Mouse (Mus musculus) midbrain, embryonic 14.5 days (tissue): ENCODE measurements around the gene Lrrc72. TPM values are rescaled to one million over a fixed set of nuclear protein-coding genes. Genes with fewer than 3 reads are reported as not detected.
A peak's percentile ranks its signal among the peaks of the same experiment; 100 is the strongest.
"Not testable (repeated sequence)": the region's sequence is repeated elsewhere in the genome, so short reads cannot be mapped to it uniquely, and the experiment has no call there.

Source experiments
- ATAC-seq: fragments of 200-750 bp; cut with Nextera tagmentation; 2 replicates; pipeline ENCODE4 v1.8.0; 2017; ENCODE audit warnings: moderate number of reproducible peaks, moderate library complexity; ENCODE audit not compliant: low FRiP score, low TSS enrichment
- DNase-seq: peaks from one replicate; pipeline ENCODE4 v3.0.0-alpha.2; 2015
- H3K27ac ChIP-seq: fragments of 300-500 bp; sonication (generic); replicated peaks from 2 replicates; pipeline ENCODE4 v1.5.1; 2014; ENCODE audit warnings: mild to moderate bottlenecking, low read depth, low read length, moderate library complexity
- H3K27me3 ChIP-seq: fragments of 300-500 bp; sonication (generic); 2 replicates; pipeline ENCODE4 v1.6.1; 2014; ENCODE audit warnings: low read length, control low read depth, mixed read lengths; ENCODE audit not compliant: control insufficient read depth, insufficient read depth
- H3K36me3 ChIP-seq: fragments of 300-500 bp; sonication (generic); 2 replicates; pipeline ENCODE4 v1.6.1; 2014; ENCODE audit warnings: low read length, control low read depth; ENCODE audit not compliant: control insufficient read depth, insufficient read depth
- H3K4me1 ChIP-seq: fragments of 300-500 bp; sonication (generic); 2 replicates; pipeline ENCODE4 v1.6.1; 2014; ENCODE audit warnings: mild to moderate bottlenecking, antibody characterized with exemption, low read length, control low read depth; ENCODE audit not compliant: control insufficient read depth, insufficient read depth
- H3K4me2 ChIP-seq: fragments of 300-500 bp; sonication (generic); 2 replicates; pipeline ENCODE4 v1.6.1; 2014; ENCODE audit warnings: mild to moderate bottlenecking, low read length, moderate library complexity
- H3K4me3 ChIP-seq: fragments of 300-500 bp; sonication (generic); replicated peaks from 2 replicates; pipeline ENCODE4 v1.5.1; 2014; ENCODE audit warnings: low read depth, low read length
- H3K9ac ChIP-seq: fragments of 300-500 bp; sonication (generic); replicated peaks from 2 replicates; pipeline ENCODE4 v1.6.1; 2014; ENCODE audit warnings: mild to moderate bottlenecking, low read length, moderate library complexity
- H3K9me3 ChIP-seq: fragments of 300-500 bp; sonication (generic); 2 replicates; pipeline ENCODE4 v1.6.1; 2016; ENCODE audit warnings: low read length, control low read depth, mixed read lengths; ENCODE audit not compliant: control insufficient read depth
- WGBS: fragments of 180-500 bp; shearing (Covaris S2); extraction: QIAGEN DNeasy Blood & Tissue Kit; methylation state at CpG from one replicate; pipeline ENCODE4 v1.1.7; 2014; 5-methylcytosine and 5-hydroxymethylcytosine counted together
- polyA plus RNA-seq: library from polyadenylated mRNA; unstranded; fragments of >200 nt; fragmentation: Nextera tagmentation; extraction: Ambion mirVana; gene quantifications from 2 replicates; pipeline ENCODE4 v1.2.1, GENCODE M21; 2014

Lrrc72 gene
- polyA plus RNA-seq, 1 experiment from 2014 or later, result not detected

DNA sequence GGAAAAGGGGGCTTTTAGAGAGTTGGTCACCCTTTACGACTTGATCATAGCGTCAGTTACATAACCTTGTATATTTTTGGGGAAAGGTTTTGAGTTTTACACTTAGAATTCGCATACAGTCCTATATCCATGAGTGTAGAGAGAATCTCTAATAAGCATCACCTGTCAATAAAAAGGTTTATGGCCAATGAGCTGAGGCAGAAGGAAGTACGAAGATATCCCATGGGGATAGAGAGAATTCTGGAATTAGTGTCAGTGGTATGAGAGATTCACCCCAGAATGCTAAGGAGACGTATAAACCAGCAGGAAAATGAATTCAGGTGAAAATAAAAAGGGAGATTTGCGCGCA is 45.4 kb downstream of the Lrrc72 start:
- peaks cover 15% of the 10 kb centered on the region for H3K4me1 ChIP-seq
- 50% methylated on average over 7 of the region's 7 CpGs for WGBS
- H3K27ac ChIP-seq, result peak overlapping the region; percentile 53
- no peaks in the 10 kb centered on the region for H3K36me3 ChIP-seq
- peak; percentile 49 for DNase-seq
- no peak overlapping the region for H3K9ac ChIP-seq
- ATAC-seq, result peak; percentile 59
- H3K27me3 ChIP-seq, result no peaks in the 10 kb centered on the region
- H3K4me2 ChIP-seq, result peak overlapping the region; percentile 47
- no peaks in the 10 kb centered on the region for H3K9me3 ChIP-seq
- H3K4me3 ChIP-seq, result peak overlapping the region; percentile 14; the same call in 1 of the 2 replicates

DNA sequence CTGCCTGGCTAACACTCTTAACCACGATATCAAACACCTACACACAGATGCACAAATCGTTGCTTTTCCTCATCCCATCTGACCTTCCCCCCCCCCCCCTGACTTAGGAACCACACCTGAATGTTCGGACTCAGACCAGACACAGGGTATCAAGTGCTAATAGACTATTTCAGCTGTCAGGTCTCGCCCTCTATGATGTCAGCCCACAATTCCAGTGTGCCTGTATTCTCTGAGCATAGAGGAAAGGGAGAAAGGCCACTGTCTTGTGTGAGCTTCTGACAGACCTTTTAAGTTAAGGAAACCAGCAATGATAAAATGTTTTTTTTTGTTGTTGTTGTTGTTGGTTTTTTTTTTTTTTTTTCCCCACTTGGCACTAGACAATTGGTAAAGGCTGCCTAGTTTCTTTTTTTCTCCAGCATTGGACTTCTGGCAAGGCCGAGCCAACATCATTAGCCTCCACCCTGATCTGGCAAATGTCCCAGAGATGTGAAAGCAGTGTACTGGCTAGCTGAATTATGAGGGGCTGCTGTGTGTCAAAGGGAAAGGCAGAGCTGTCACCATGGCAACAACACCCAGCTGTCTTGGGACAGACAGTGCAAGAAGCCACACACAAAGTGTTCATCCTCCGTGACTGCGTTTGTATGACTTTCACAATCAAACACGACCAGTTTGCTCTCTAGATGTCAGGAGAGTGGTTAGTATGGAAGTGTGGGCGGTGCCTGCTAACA is 46.0 kb downstream of the Lrrc72 start:
- Histone ChIP-seq H3K4me2 (peak overlapping the region; percentile 47), H3K27ac (peak overlapping the region; percentile 53), H3K9me3 (no peaks in the 10 kb centered on the region), H3K36me3 (no peaks in the 10 kb centered on the region), H3K27me3 (no peaks in the 10 kb centered on the region), H3K4me1 (peaks cover 15% of the 10 kb centered on the region), H3K9ac (no peak overlapping the region), H3K4me3 (peak overlapping the region; percentile 14; the same call in 1 of the 2 replicates)
- ATAC-seq (peak; percentile 94), DNase-seq (peak; percentile 88)
- WGBS, result 35% methylated on average over 9 of the region's 9 CpGs

DNA sequence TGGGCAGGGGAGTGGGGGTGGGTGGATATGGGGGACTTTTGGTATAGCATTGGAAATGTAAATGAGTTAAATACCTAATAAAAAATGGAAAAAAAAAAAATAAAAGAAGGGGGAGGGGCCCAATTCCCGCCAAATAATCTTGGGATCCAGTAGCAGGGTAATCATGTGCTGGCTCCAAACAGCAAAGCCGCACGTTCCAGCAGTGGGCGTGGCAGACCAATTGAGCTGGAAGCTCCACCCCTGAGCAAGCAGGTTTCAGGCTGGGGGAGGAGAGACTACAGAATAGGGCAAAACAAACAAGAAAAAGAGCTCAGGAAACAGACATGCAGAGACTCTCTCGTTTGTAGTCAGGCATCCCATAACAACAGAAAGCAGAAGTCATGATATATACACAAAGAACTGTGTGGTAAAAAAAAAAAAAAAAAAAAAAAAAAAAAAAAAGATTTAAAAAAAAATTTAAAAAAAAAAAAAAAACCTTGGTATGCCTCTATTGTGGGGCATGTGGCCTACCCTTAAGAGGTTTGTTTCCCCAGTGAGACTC is 47.5 kb downstream of the Lrrc72 start:
- not testable (repeated sequence) for H3K4me2 ChIP-seq, H3K4me3 ChIP-seq, ATAC-seq, H3K36me3 ChIP-seq, H3K9me3 ChIP-seq, H3K27me3 ChIP-seq, H3K9ac ChIP-seq, H3K27ac ChIP-seq, DNase-seq
- 43% methylated on average over 5 of the region's 5 CpGs for WGBS
- H3K4me1 ChIP-seq, result peaks cover 15% of the 10 kb centered on the region

DNA sequence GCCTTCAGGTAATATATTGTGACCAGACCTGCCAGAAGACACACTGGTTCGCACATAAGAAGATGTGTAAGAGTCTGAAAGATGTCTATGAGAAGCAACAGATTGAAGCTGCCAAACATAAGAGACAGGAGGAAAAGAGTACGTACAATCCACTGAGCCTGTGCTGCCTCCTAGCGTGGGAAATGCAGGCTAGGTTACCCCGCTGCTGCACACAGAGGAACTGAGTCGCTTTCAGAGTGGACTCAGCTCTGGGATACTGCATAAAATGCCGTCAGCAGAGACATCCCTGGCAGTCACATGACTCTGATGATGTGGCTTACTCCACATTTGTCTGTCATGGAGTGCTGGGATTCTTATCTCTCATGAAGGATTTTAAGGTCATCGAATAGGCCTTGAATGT is 58.2 kb downstream of the Lrrc72 start:
- 95% methylated on average over 7 of the region's 7 CpGs for WGBS
- no peak for DNase-seq
- H3K4me3 ChIP-seq, result no peak overlapping the region

DNA sequence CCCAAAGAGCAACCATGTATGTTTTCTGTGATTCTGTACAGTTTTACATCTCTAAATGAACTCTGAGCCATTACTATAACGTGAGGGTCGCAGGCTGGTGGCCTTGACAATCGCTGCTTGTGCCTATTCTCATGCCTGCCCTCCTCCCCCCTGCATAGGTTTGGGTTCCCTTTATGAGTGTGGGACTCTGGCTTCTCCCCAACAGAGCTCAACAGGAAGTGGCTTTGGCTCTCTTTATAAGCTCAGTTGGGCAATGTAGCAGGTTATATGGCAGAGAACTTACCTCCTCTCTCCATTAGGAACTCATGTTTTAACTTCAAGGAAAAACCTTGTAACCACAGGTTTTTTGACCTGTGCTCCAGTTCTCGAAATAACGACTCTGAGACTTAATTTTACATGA is 62.9 kb downstream of the Lrrc72 start:
- Histone ChIP-seq H3K4me3 (no peak overlapping the region), H3K9ac (no peak overlapping the region), H3K4me1 (no peaks in the 10 kb centered on the region), H3K9me3 (no peaks in the 10 kb centered on the region), H3K27ac (no peak overlapping the region), H3K36me3 (peaks cover 80% of the 10 kb centered on the region), H3K27me3 (no peaks in the 10 kb centered on the region), H3K4me2 (no peak overlapping the region)
- ATAC-seq, result no peak
- 91% methylated on average over 5 of the region's 5 CpGs for WGBS
- DNase-seq, result no peak

More for the DNA sequence above, 58.2 kb downstream of the Lrrc72 start:
- no peak for ATAC-seq
- Histone ChIP-seq H3K27ac (no peak overlapping the region), H3K9me3 (peaks cover 22% of the 10 kb centered on the region), H3K36me3 (peaks cover 75% of the 10 kb centered on the region), H3K9ac (no peak overlapping the region), H3K27me3 (no peaks in the 10 kb centered on the region), H3K4me1 (no peaks in the 10 kb centered on the region), H3K4me2 (no peak overlapping the region)

DNA sequence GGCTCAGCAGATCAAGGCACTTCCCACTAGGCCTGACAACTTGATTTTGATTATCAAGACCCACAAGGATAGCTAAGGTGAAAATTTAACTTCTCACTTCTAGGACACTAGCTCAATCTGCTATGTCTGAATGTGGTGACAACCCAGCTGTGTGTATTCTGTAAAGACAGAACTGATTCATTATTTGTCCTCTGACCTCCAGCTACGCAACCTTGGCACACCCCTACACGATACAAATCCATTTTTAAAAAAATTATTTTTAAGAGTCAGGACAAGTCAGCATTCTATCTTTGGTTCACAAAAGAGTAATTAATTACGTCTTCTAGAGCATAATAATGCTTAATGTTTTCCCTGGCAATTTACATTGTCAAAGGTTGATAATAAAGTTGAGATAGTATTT is 63.6 kb downstream of the Lrrc72 start:
- no peak for ATAC-seq
- peaks cover 77% of the 10 kb centered on the region for H3K36me3 ChIP-seq
- 97% methylated on average over 3 of the region's 3 CpGs for WGBS

DNA sequence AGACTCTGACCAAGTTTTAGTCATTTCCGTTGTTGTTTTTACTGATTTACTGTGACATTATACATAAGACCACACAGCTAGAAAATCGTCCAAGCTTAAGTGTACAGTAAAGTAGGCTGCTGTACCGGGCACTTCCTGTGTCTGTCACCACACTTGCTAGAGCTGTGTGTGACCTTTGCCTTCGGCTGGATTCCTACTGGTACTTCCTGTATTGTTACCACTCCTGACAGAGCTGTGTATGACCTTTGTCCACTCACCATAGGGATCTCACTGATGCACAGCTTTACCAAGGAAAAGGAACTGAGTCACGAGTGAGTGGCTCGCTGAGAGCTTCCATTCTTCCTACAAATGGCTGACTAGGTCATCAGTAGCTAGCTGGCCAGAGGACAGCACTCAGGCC is 66.1 kb downstream of the Lrrc72 start:
- Histone ChIP-seq H3K4me2 (no peak overlapping the region), H3K4me3 (no peak overlapping the region), H3K36me3 (peaks cover 81% of the 10 kb centered on the region), H3K9me3 (no peaks in the 10 kb centered on the region), H3K27me3 (no peaks in the 10 kb centered on the region), H3K27ac (no peak overlapping the region), H3K4me1 (no peaks in the 10 kb centered on the region), H3K9ac (no peak overlapping the region)
- 85% methylated on average over 6 of the region's 6 CpGs for WGBS
- DNase-seq, result no peak
- no peak for ATAC-seq

More for the DNA sequence above, 63.6 kb downstream of the Lrrc72 start:
- H3K4me1 ChIP-seq, result no peaks in the 10 kb centered on the region
- H3K27me3 ChIP-seq, result no peaks in the 10 kb centered on the region
- no peak overlapping the region for H3K9ac ChIP-seq
- no peak for DNase-seq
- no peak overlapping the region for H3K4me3 ChIP-seq
- no peaks in the 10 kb centered on the region for H3K9me3 ChIP-seq
- H3K4me2 ChIP-seq, result no peak overlapping the region
- H3K27ac ChIP-seq, result no peak overlapping the region

DNA sequence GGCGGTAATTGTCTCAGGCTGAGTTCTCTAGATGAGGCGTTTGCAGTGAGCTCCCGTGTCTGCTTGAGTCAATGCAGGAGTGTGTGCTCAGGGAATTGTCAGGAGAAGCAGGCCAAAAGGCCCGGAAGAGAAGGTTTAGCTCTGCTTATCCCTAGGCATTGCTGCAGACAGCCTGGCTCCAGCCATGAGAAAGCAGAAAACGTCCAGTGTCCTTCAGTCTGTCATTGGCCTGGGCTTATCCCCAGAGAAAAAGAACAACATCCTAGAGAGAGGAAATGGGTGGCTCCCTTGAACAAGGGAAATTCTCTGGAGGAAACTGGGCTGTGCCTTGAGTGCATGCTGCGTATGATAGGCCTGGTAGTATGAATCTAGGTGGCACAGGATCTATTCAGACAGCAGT is 70.6 kb downstream of the Lrrc72 start:
- ATAC-seq (no peak), DNase-seq (no peak)
- Histone ChIP-seq H3K4me1 (no peaks in the 10 kb centered on the region), H3K9ac (no peak overlapping the region), H3K36me3 (peaks cover 66% of the 10 kb centered on the region), H3K27me3 (no peaks in the 10 kb centered on the region), H3K4me3 (no peak overlapping the region), H3K9me3 (no peaks in the 10 kb centered on the region), H3K27ac (no peak overlapping the region), H3K4me2 (no peak overlapping the region)
- WGBS, result 88% methylated on average over 6 of the region's 6 CpGs

DNA sequence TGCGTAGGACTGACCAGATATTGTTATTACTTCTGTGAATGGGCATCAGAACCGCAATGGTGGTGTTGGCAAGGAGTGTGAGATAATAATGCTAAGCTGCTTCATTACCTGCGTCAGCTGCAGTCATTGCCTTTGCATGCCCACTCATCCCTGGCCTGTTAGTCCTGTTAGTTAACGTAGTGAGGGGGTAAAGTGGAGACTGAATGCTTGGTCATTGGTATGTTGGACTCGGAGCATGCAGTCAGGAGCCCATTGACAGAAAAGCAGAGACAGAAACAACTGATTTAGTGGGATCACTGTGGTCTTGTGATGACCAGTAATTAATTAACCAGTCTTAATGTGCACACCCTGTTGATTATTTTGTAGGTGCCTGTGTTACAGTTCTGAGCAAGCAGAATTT is 76.0 kb downstream of the Lrrc72 start:
- 98% methylated on average over 5 of the region's 5 CpGs for WGBS
- DNase-seq (no peak), ATAC-seq (no peak)
- Histone ChIP-seq H3K4me1 (no peaks in the 10 kb centered on the region), H3K9ac (no peak overlapping the region), H3K36me3 (peaks cover 68% of the 10 kb centered on the region), H3K27me3 (no peaks in the 10 kb centered on the region), H3K4me3 (no peak overlapping the region), H3K4me2 (no peak overlapping the region), H3K9me3 (no peaks in the 10 kb centered on the region), H3K27ac (no peak overlapping the region)
